Mouse (Mus musculus): ENCODE measurements at regions not wholly inside any gene's neighbourhood (a gene's known extent, or its start where the extent isn't known, plus 50 kb on each side); places are given as distances from the start of the nearest gene placed in this dataset.

GRCm38 (mm10) chr1:15943662-15944061 is 149.5 kb downstream of the 4930444P10Rik start:
- TF ChIP-seq POLR2A (IDR thresholded peaks at IDR 0.05; ENCODE audit: extremely low read depth, insufficient read depth, low read length) (no peak), CTCF (IDR thresholded peaks at IDR 0.05; ENCODE audit: low read depth, low read length) (no peak)

Measured in liver, adult 2 months (tissue).